Mouse (Mus musculus): ENCODE data around the gene Ankrd44. TPM values are rescaled to one million over a fixed set of nuclear protein-coding genes. Genes with fewer than 3 reads are reported as not detected.

The Ankrd44 gene
- total RNA-seq, 1 experiment from 2014 or later: 51.0 TPM

DNA sequence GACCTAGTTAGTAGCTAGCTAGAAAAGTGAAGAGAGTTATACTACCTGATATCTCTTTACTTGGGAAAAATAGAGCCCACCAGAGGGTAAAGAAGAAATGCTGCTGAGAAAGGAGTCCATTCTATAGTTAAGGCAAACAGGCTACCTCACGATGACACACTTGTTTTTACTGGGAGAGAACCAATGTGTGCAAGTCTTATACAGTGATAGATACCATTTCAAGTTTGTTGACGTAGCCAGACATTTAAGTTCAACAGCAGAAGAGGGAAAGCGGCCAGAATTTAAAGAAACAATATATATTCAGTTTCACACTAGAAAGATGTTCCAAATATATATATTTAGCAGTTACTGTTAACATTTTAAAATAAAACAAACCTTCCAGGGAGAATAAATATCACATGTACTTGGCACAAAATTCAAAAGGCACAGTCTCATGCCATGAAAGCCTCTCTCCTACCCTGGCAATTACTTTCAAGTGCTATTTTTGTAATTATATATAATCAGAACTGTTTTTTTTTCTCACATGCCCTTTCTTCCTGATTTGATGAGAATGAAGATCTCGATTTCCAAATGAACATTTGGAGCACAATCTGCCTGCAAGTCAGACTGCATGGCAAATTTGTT is 328.5 kb downstream of the Ankrd44 start:
- ATAC-seq (replicated peaks; ENCODE audit: low read depth, poor library complexity, severe bottlenecking): no peak

DNA sequence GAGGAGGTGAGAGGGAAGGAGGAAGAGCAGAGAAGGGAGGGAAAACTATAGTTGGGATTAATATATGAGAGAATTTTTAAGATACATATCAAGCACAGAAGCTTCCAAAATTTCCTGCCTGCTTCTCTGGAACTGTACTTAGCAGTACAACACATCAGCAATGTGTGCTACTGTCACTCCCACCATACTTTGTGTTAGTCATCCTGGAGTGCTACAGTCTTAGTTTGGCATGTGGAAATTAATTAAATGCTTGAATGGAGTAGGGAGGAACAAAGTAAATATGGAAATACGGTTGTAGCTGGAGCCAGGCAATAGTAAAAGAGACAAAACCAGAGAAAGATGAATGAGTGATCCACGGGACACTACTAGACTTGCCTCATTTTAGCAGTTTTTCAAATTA is 330.0 kb downstream of the Ankrd44 start:
- no peak for ATAC-seq (replicated peaks; ENCODE audit: low read depth, poor library complexity, severe bottlenecking)

Other genes with a start within 250 kb of the Ankrd44 start
- 307 and 355 TPM in 2 replicates for gene Sf3b1, start 101.1 kb upstream of the Ankrd44 start, total RNA-seq (2017)
- gene Coq10b, start 126.4 kb upstream of the Ankrd44 start, total RNA-seq (2017): 15.6 and 23.1 TPM in 2 replicates
- gene Hspe1, start 161.7 kb upstream of the Ankrd44 start, total RNA-seq (2017): 548 and 584 TPM in 2 replicates
- 519 and 524 TPM in 2 replicates for gene Hspd1, start 161.9 kb upstream of the Ankrd44 start, total RNA-seq (2017)
- 45.9 and 62.2 TPM in 2 replicates for gene Mob4, start 204.8 kb upstream of the Ankrd44 start, total RNA-seq (2017)